Mouse (Mus musculus) pancreas, adult 10 weeks (tissue): ENCODE results near the gene Cryzl2. TPM values are rescaled to one million over a fixed set of nuclear protein-coding genes. Genes with fewer than 3 reads are reported as not detected.

ENCODE experiments used
- polyA plus RNA-seq: library from polyadenylated mRNA; stranded (reverse); fragments of 350-450 nt; fragmentation: Illumina TruSeq; extraction: RNeasy Lipid Tissue Mini Kit (QIAGEN cat#74804); gene quantifications from one replicate; pipeline ENCODE4 v1.2.3, GENCODE M21; 2015; ENCODE audit warnings: low read depth, low replicate concordance; ENCODE audit not compliant: insufficient read depth

Cryzl2 gene
- polyA plus RNA-seq = 5.9 TPM

DNA sequence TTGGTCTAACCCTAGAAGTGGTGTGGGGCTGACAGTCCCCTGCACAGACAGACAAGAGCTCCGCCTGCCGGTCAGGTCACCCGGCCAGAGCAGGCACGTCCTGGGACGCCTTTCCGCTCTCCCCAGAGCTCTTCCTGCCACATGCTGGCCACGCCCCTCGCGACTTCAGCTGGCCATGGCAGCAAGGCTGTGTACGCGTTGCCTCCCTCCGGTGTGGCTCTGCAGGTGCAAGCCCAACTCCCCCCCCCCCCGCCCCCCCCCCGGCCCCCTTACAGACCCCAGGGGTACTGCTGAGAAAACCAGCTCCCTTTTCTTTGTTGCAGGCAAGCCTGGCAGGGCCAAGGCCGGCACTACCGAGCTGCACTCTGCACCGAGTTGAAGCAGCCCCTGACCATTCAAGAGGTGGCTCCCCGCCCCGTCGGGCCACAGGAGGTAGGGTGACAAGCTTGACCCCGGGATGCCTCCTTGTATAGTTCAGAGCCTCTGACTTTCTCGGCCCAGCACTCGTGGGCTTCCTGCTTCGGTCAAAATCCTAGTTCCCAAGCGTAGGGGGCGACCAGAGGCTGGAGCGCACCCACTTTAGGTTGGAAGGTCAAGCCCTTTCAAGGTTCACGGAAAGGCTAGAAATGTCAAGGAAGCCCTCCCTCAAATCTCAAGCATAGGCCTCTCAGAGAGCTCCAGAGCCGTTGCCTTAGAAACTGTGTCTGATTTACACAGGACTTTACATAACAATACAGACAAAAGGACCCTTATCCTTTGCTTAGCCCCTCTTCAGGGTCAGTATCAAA lies at the start of gene Cryzl2:
Gene Cryzl2, plus strand, starts transcription at position 157 of the 788 bp plus-strand sequence.

DNA sequence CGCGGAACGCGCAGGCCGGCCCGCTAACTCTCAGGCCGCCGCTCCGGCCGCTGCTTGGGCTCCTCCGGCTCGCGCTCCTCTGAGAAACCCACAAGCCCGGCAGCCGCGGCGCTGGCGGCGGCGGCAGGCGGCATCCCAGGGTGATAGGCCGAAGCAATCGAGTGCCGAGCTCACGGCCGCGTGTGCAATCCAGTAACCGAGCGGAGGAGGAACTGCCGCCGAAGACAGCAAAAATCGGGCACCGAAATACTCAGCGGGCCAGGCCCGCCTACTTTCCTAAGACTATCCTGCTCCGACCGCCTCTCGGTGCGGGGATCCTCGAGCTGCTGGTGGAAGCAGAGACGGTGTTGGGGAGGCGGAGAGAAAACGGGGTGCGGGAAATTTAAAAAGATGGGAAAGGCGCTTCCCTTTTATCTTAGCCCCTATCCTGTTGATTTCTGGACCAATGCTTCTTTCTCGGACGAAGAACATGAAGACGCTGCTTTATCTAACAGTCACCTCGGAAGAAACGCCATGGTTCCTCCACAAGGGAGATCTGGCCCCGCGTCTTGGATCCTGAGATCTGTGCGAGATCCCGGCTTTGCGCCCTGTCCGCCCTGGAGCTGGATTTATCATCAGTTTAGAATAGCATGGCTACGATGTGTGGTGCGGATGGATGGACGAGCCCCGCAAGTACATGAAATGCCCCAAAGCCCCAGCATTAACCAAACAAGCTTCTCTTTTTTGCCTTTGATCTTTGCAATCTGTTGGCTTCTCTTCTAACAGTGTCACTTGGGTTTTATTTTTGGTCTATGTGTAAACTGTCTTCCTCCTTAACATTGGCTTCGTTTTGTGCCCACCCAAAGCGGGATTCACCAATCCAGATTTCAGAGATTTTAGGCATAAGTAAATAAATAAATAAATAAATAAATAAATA lies 45.7 kb upstream of the Cryzl2 start, which contains the start of gene Rasal2:
Gene Rasal2, minus strand, starts transcription at position 142 of the 916 bp plus-strand sequence.

DNA sequence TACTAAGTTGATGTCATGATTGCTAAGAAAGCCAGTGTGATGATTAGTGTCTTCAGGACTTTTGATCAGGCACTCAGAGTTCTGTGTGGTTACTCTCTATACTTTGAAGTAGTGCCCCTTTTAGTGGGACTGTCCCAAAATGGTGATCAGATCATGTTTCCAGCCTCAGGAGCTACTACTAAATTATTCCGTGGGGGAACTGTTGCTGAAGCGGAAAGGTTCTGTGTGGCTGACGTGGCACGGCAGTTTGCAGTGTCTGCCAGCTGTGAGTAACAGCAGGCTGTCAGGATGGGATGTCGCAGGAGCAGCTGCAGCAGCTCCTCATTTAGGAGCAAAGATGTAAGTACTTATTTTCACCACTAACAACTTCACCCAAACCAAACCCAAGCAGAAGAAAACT lies 48.1 kb downstream of the Cryzl2 start, which contains the start of gene Sec16b:
Gene Sec16b, plus strand, starts transcription at position 207 of the 400 bp plus-strand sequence.

Other genes starting within 250 kb of the Cryzl2 start
- gene Rasal2, start 46.0 kb upstream of the Cryzl2 start, polyA plus RNA-seq = 3.3 TPM
- gene Sec16b, start 48.2 kb downstream of the Cryzl2 start, polyA plus RNA-seq = 3.9 TPM